Mouse (Mus musculus) layer of hippocampus, postnatal 36 days (tissue): ENCODE measurements around the gene Pml. TPM values are rescaled to one million over a fixed set of nuclear protein-coding genes. Genes with fewer than 3 reads are reported as not detected.
"Not testable (repeated sequence)": the region's sequence is repeated elsewhere in the genome, so short reads cannot be mapped to it uniquely, and the experiment has no call there.

Source experiments
- DNase-seq, 2 experiments: peaks; one replicate each; pipeline ENCODE4 v3.0.0; 2022
- total RNA-seq, 2 experiments: library from RNA; stranded (reverse); gene quantifications; 2 replicates each; pipeline ENCODE4 v1.2.3; 2021

Pml gene
- total RNA-seq, 2 experiments from 2014 or later, result 12.8 to 15.4 TPM

GRCm38 (mm10) chr9:58271109-58271508 lies 21.5 kb upstream of the Pml start:
- no peak for DNase-seq

- no peak for DNase-seq
Observed at GRCm38 (mm10) chr9:58270081-58270480, 20.5 kb upstream of the Pml start.

GRCm38 (mm10) chr9:58268384-58269313 lies 19.1 kb upstream of the Pml start:
- DNase-seq, result peak in 1 of 2 experiments; percentile 40

GRCm38 (mm10) chr9:58267046-58267445 lies 17.5 kb upstream of the Pml start:
- no peak for DNase-seq

GRCm38 (mm10) chr9:58266571-58267011 lies 17.0 kb upstream of the Pml start:
- no peak for DNase-seq

- no peak for DNase-seq
Observed at GRCm38 (mm10) chr9:58265368-58265767, 15.8 kb upstream of the Pml start.

- DNase-seq, result no peak
Observed at GRCm38 (mm10) chr9:58262507-58262906, 12.9 kb upstream of the Pml start.

- no peak for DNase-seq
Observed at GRCm38 (mm10) chr9:58255704-58256685, 6.4 kb upstream of the Pml start.

- no peak for DNase-seq
Observed at GRCm38 (mm10) chr9:58255105-58255504, 5.5 kb upstream of the Pml start.

GRCm38 (mm10) chr9:58253805-58254122 lies 4.2 kb upstream of the Pml start:
- not testable (repeated sequence) for DNase-seq

- DNase-seq, result peak; percentile 92 to 93
Observed at GRCm38 (mm10) chr9:58253033-58253804, 3.6 kb upstream of the Pml start, which contains the start of gene Stoml1. TSS of gene Stoml1 (plus strand) at chr9:58253164.

GRCm38 (mm10) chr9:58250730-58251129 lies 1.1 kb upstream of the Pml start:
- DNase-seq, result not testable (repeated sequence)

- DNase-seq, result no peak
Observed at GRCm38 (mm10) chr9:58250322-58250721, 736 bp upstream of the Pml start.

- DNase-seq, result no peak
Observed at GRCm38 (mm10) chr9:58248746-58249413, 706 bp downstream of the Pml start.

GRCm38 (mm10) chr9:58247064-58247759 lies 2.4 kb downstream of the Pml start:
- peak; percentile 75 to 81 for DNase-seq

GRCm38 (mm10) chr9:58246083-58246591 lies 3.4 kb downstream of the Pml start:
- DNase-seq, result no peak

GRCm38 (mm10) chr9:58243696-58244095 lies 5.9 kb downstream of the Pml start:
- DNase-seq, result no peak

- DNase-seq, result no peak
Observed at GRCm38 (mm10) chr9:58242696-58243095, 6.9 kb downstream of the Pml start.

GRCm38 (mm10) chr9:58241780-58242485 lies 7.7 kb downstream of the Pml start:
- no peak for DNase-seq

- no peak for DNase-seq
Observed at GRCm38 (mm10) chr9:58234502-58235015, 15.0 kb downstream of the Pml start.
